Mouse (Mus musculus) embryonic facial prominence, embryonic 14.5 days (tissue): Measurements from ENCODE around the gene Arhgap19. TPM values are rescaled to one million over a fixed set of nuclear protein-coding genes. Genes with fewer than 3 reads are reported as not detected.

ENCODE experiments used
- ATAC-seq: fragments of 200-750 bp; cut with Nextera tagmentation; 2 replicates; pipeline ENCODE4 v1.8.0; 2017; ENCODE audit warnings: low read depth, moderate number of reproducible peaks, moderate TSS enrichment
- DNase-seq: peaks from one replicate; pipeline ENCODE4 v3.0.0-alpha.2; 2015; ENCODE audit warnings: low spot score
- H3K27ac ChIP-seq: fragments of 300-500 bp; sonication (generic); replicated peaks from 2 replicates; pipeline ENCODE4 v1.5.1; 2014; ENCODE audit warnings: low read depth, mild to moderate bottlenecking, low read length, moderate library complexity
- H3K27me3 ChIP-seq: fragments of 300-500 bp; sonication (generic); replicated peaks from 2 replicates; pipeline ENCODE4 v1.6.1; 2014; ENCODE audit warnings: low read length; ENCODE audit not compliant: control insufficient read depth, insufficient read depth
- H3K36me3 ChIP-seq: fragments of 300-500 bp; sonication (generic); 2 replicates; pipeline ENCODE4 v1.6.1; 2014; ENCODE audit warnings: low read length, mixed read lengths; ENCODE audit not compliant: control insufficient read depth, insufficient read depth
- H3K4me1 ChIP-seq: fragments of 300-500 bp; sonication (generic); 2 replicates; pipeline ENCODE4 v1.6.1; 2014; ENCODE audit warnings: antibody characterized with exemption, low read length; ENCODE audit not compliant: control insufficient read depth, insufficient read depth
- H3K4me2 ChIP-seq: fragments of 300-500 bp; sonication (generic); 2 replicates; pipeline ENCODE4 v1.6.1; 2014; ENCODE audit warnings: low read depth, mild to moderate bottlenecking, low read length, moderate library complexity, mixed read lengths
- H3K4me3 ChIP-seq: fragments of 300-500 bp; sonication (generic); 2 replicates; pipeline ENCODE4 v1.5.1; 2014; ENCODE audit warnings: low read depth, mild to moderate bottlenecking, low read length
- H3K9ac ChIP-seq: fragments of 300-500 bp; sonication (generic); 2 replicates; pipeline ENCODE4 v1.6.1; 2014; ENCODE audit warnings: low read depth, mild to moderate bottlenecking, low read length, moderate library complexity, mixed read lengths
- H3K9me3 ChIP-seq: fragments of 300-500 bp; sonication (generic); 2 replicates; pipeline ENCODE4 v1.6.1; 2016; ENCODE audit warnings: low read length; ENCODE audit not compliant: control insufficient read depth
- WGBS: fragments of 180-500 bp; shearing (Covaris S2); extraction: QIAGEN DNeasy Blood & Tissue Kit; methylation state at CpG from one replicate; pipeline ENCODE4 v1.1.7; 2014; 5-methylcytosine and 5-hydroxymethylcytosine counted together
- polyA plus RNA-seq: library from polyadenylated mRNA; unstranded; fragments of >200 nt; fragmentation: Nextera tagmentation; extraction: Ambion mirVana; gene quantifications from 2 replicates; pipeline ENCODE4 v1.2.1, GENCODE M21; 2014

The Arhgap19 gene
- polyA plus RNA-seq, 1 experiment from 2014 or later: 17.5 TPM

DNA sequence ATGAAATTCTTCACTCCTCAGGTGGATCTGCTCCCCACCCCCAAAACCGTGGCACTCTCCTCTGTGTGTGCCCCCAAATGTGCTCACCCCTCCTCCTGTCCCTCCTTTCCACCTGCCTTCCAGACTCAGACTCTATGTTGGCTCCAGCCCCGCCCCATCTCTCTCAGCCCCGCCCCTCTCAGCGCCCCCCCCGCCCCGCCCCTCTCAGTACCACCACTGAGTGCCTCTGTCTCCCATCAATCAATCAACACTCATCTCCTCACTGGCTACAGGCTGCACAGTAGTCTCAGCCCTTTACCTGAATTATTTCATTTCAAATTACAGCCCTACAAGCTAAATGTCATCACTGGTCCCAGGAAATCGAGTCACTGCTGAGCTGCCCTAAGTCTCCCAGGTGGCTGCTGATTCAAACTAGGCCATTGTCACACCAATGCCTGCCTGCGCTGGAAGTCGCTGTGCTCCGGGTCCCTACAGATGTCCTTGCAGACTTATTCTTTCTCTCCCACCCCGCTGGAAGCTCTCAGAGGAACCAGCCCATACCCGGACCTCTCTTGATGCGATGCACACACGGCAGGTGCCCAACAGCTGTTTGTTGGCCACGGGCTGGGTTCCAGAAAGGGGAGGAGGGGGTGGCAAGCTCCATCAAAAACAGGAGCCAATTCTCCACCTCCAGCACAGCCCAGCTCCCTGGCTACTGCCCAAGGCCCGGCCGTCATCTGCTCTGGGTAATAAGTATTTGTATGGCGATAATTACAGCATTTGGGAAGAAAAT is 64.0 kb downstream of the Arhgap19 start:
- WGBS: 4% methylated on average over 18 of the region's 18 CpGs
- Histone ChIP-seq H3K4me2 (peak overlapping the region; percentile 33; the same call in 1 of the 2 replicates), H3K9ac (no peak overlapping the region), H3K36me3 (no peaks in the 10 kb centered on the region), H3K27ac (no peak overlapping the region), H3K4me1 (peaks cover 6% of the 10 kb centered on the region; the same call in 1 of the 2 replicates), H3K9me3 (no peaks in the 10 kb centered on the region), H3K4me3 (no peak overlapping the region), H3K27me3 (peaks cover 64% of the 10 kb centered on the region)
- DNase-seq (peak; percentile 77), ATAC-seq (peak; percentile 67)

DNA sequence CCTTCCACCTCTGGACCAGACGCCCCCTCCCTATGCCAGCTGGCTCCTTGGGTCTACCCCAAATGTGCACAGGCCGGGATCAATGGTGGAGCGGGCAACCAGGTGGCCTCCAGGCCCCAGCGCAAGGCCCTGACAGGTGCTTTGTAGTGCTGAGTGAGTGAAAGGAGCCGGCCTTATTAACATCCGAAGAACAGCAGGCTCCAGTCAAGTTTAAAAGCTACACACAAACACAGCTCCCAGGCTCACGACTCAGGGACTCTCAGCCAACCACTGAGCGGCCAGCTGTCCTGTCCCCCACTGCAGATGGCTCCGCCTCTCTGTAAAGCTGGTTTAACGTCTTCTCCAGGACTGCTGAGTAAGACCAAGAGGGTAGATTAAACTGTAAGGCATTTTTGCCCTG is 67.2 kb downstream of the Arhgap19 start:
- Histone ChIP-seq H3K9me3 (0 out of 2 replicates have a peak, but pooled peaks cover 10% of the 10 kb centered on the region), H3K9ac (no peak overlapping the region), H3K36me3 (no peaks in the 10 kb centered on the region), H3K4me2 (no peak overlapping the region), H3K27ac (no peak overlapping the region), H3K4me3 (no peak overlapping the region), H3K4me1 (peaks cover 6% of the 10 kb centered on the region; the same call in 1 of the 2 replicates), H3K27me3 (peaks cover 34% of the 10 kb centered on the region)
- WGBS: 13% methylated on average over 10 of the region's 10 CpGs
- DNase-seq (peak; percentile 74), ATAC-seq (peak; percentile 72; the same call in 1 of the 2 replicates)

DNA sequence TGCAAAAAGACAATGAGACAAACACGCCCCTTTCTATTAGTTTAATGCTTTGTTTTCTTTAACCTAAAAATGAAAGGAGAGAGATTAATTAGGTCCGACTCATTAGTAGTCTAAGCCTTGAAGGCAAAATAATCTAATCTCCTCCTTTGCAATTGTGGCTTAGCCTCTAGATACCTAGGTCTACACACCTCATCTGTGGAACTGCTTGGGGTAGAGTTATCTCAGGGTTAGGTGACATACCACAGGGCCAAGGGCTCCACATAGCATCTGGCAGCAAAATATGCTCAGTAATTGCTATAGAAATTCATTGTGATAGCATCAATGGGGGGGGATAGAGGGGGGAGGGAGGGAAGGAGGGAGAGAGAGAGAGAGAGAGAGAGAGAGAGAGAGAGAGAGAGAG is 76.4 kb downstream of the Arhgap19 start:
- DNase-seq (no peak), ATAC-seq (no peak)
- Histone ChIP-seq H3K36me3 (no peaks in the 10 kb centered on the region), H3K4me1 (no peaks in the 10 kb centered on the region), H3K9ac (no peak overlapping the region), H3K4me2 (no peak overlapping the region), H3K27me3 (no peaks in the 10 kb centered on the region), H3K4me3 (no peak overlapping the region), H3K9me3 (no peaks in the 10 kb centered on the region), H3K27ac (no peak overlapping the region)
- WGBS: 58% methylated on average over 2 of the region's 2 CpGs

DNA sequence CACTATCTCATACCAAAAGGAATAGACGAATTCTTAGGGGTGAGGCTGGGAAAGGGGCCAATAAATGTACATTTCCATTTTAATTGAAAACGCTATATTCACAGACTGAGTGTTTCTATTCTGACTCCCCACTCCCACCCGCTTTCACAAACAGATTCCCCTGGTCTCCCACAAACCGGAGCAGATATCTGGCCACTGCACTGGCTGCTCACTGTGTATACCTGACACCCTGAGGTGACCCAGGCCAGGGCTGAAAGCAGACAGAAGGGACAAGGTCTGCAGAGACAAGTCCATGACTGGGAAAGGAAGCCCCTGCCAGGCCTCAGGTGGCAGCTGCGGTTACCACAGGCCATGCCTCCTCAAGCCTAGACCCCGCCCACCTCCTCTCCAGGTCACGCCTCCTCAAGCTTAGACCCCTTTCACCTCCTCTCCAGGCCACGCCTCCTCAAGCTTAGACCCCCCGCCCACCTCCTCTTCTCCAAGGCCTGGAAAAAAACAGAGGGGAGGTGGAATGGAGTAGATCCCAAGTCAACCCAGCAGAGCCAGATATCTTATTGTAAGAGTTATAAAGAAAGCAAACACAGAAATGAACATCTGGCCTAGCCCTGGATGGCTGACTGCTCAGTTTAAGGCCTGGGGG is 76.9 kb downstream of the Arhgap19 start:
- no peak overlapping the region for H3K4me3 ChIP-seq
- H3K9ac ChIP-seq: no peak overlapping the region
- no peaks in the 10 kb centered on the region for H3K36me3 ChIP-seq
- H3K27me3 ChIP-seq: no peaks in the 10 kb centered on the region
- no peaks in the 10 kb centered on the region for H3K9me3 ChIP-seq
- peak; percentile 58 for DNase-seq
- WGBS: 44% methylated on average over 9 of the region's 9 CpGs
- H3K4me2 ChIP-seq: no peak overlapping the region
- no peak overlapping the region for H3K27ac ChIP-seq
- ATAC-seq: peak; percentile 57; the same call in 1 of the 2 replicates
- no peaks in the 10 kb centered on the region for H3K4me1 ChIP-seq

DNA sequence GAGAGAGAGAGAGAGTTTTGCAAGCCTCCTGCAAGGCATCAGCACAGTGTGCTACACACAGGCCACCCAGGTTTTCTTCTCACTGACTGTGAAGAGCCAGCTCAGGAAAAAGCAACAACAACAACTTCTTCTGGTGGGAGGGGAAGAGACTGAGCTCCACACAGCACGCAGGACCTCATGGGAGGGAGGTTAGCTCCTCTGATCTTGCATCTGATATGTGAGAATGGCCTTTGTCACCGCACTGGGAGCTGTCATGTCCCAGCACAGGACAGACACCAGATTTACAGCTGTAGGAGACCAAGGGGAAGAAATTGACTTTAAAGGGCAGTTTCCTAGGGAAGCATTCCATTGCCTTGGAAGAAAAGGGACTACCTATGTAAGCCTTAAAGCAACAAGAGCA is 78.5 kb downstream of the Arhgap19 start:
- ATAC-seq (no peak), DNase-seq (no peak)
- no peaks in the 10 kb centered on the region for H3K4me1 ChIP-seq
- no peaks in the 10 kb centered on the region for H3K9me3 ChIP-seq
- H3K4me2 ChIP-seq: no peak overlapping the region
- H3K27ac ChIP-seq: no peak overlapping the region
- 21% methylated on average over 2 of the region's 2 CpGs for WGBS
- H3K36me3 ChIP-seq: no peaks in the 10 kb centered on the region
- H3K9ac ChIP-seq: no peak overlapping the region
- H3K4me3 ChIP-seq: no peak overlapping the region
- no peaks in the 10 kb centered on the region for H3K27me3 ChIP-seq

DNA sequence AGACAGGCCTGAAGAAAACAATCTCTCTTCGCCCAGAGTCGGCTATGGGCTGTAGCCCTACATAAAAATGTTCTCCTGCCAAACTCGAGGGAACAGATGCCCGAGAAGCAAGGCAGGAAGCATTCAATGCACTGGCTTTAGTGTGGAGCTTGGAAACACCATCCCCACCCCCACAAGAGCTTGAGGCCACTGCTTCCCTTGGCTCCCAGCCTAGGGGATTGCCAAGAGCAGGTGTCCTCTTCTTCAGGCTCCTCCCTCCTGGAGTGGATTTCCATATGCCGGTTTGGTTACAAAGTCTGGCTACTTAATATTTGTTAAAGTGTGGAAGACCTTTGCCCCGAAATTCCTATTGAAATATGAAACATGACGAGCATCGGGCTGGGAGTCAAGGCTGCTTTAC is 82.4 kb downstream of the Arhgap19 start:
- peak; percentile 81 for DNase-seq
- ATAC-seq: no peak; the same call in 1 of the 2 replicates
- Histone ChIP-seq H3K4me3 (no peak overlapping the region), H3K27ac (no peak overlapping the region), H3K4me1 (peaks cover 9% of the 10 kb centered on the region), H3K9ac (no peak overlapping the region), H3K4me2 (no peak overlapping the region), H3K27me3 (no peaks in the 10 kb centered on the region), H3K36me3 (no peaks in the 10 kb centered on the region), H3K9me3 (no peaks in the 10 kb centered on the region)
- WGBS: 64% methylated on average over 8 of the region's 8 CpGs

Other genes with a start within 250 kb of the Arhgap19 start
- 3.5 and 3.8 TPM in 2 replicates for gene Gm340, start 219.7 kb downstream of the Arhgap19 start, polyA plus RNA-seq
- 1.3 and 1.7 TPM in 2 replicates for gene Slit1, start 58.4 kb downstream of the Arhgap19 start, polyA plus RNA-seq
- 4.5 and 6.4 TPM in 2 replicates for gene Frat1, start 27.9 kb upstream of the Arhgap19 start, polyA plus RNA-seq
- 2.8 and 3.2 TPM in 2 replicates for gene Frat2, start 46.1 kb upstream of the Arhgap19 start, polyA plus RNA-seq
- 13.8 and 15.0 TPM in 2 replicates for gene Rrp12, start 94.1 kb upstream of the Arhgap19 start, polyA plus RNA-seq
- 522 and 549 TPM in 2 replicates for gene Pgam1, start 109.9 kb upstream of the Arhgap19 start, polyA plus RNA-seq
- gene Exosc1, start 131.4 kb upstream of the Arhgap19 start, polyA plus RNA-seq: 67.8 and 71.3 TPM in 2 replicates
- gene Zdhhc16, start 131.4 kb upstream of the Arhgap19 start, polyA plus RNA-seq: 69.1 and 72.4 TPM in 2 replicates
- gene Mms19, start 179.1 kb upstream of the Arhgap19 start, polyA plus RNA-seq: 27.5 and 35.2 TPM in 2 replicates
- gene Ubtd1, start 179.7 kb upstream of the Arhgap19 start, polyA plus RNA-seq: 18.7 and 20.8 TPM in 2 replicates
- gene Ankrd2, start 234.0 kb upstream of the Arhgap19 start, polyA plus RNA-seq: 6.6 and 7.8 TPM in 2 replicates
- gene Hoga1, start 243.6 kb upstream of the Arhgap19 start, polyA plus RNA-seq: 1.0 and 1.9 TPM in 2 replicates